Mouse (Mus musculus): ENCODE measurements around the gene Retn. TPM values are rescaled to one million over a fixed set of nuclear protein-coding genes. Genes with fewer than 3 reads are reported as not detected.

Gene Retn
- polyA plus RNA-seq, 1 experiment from 2014 or later: not detected

- peaks cover 7% of the 10 kb centered on the region; the same call in 1 of the 2 replicates for H3K4me1 ChIP-seq
- H3K27ac ChIP-seq: no peak overlapping the region
- H3K36me3 ChIP-seq: no peaks in the 10 kb centered on the region
- H3K4me2 ChIP-seq (replicated peaks): peak overlapping the region; percentile 85
- H3K9me3 ChIP-seq (replicated peaks): no peaks in the 10 kb centered on the region
- H3K9ac ChIP-seq: peak overlapping the region; percentile 59
- ATAC-seq (ENCODE audit: low FRiP score): no peak; the same call in 1 of the 2 replicates
- peaks cover 20% of the 10 kb centered on the region for H3K27me3 ChIP-seq
- peak overlapping the region; percentile 47 for H3K4me3 ChIP-seq
- WGBS: 19% methylated on average over 8 of the region's 8 CpGs
Observed at GRCm38 (mm10) chr8:3631478-3631875, 24.1 kb upstream of the Retn start.

GRCm38 (mm10) chr8:3645804-3646203 is 9.8 kb upstream of the Retn start:
- no peak for ATAC-seq (ENCODE audit: low FRiP score)
- WGBS: 29% methylated on average over 5 of the region's 5 CpGs
- Histone ChIP-seq H3K4me1 (no peaks in the 10 kb centered on the region), H3K9ac (no peak overlapping the region), H3K9me3 (replicated peaks) (no peaks in the 10 kb centered on the region), H3K4me2 (replicated peaks) (no peak overlapping the region), H3K4me3 (no peak overlapping the region), H3K27ac (no peak overlapping the region), H3K36me3 (no peaks in the 10 kb centered on the region), H3K27me3 (no peaks in the 10 kb centered on the region)

- ATAC-seq (ENCODE audit: low FRiP score): no peak
- no peaks in the 10 kb centered on the region for H3K9me3 ChIP-seq (replicated peaks)
Observed at GRCm38 (mm10) chr8:3646824-3647531, 8.6 kb upstream of the Retn start.

DNA sequence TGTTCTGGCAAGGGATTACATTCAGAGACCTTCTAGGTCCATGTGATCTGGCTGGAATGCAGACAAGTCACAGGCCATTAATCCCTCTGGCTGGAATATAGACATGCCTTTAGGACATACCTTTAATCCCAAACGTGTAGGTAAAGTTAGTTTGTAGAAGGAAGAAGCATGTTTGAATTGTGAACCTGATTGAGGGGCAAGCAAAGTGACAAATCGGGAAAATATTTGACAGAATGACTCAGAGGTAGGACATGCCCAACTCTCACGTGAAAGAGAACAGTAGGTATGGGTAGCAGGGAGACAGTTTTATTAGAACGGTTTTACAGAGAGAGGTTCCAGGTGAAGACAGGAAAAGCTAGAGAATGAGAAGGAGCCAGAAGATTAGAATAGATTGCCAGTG is 8.0 kb upstream of the Retn start:
- no peak overlapping the region for H3K9ac ChIP-seq
- no peak for ATAC-seq (ENCODE audit: low FRiP score)
- 77% methylated on average over 4 of the region's 4 CpGs for WGBS
- H3K27ac ChIP-seq: no peak overlapping the region
- H3K36me3 ChIP-seq: no peaks in the 10 kb centered on the region
- no peaks in the 10 kb centered on the region for H3K27me3 ChIP-seq
- no peaks in the 10 kb centered on the region for H3K9me3 ChIP-seq (replicated peaks)
- no peaks in the 10 kb centered on the region for H3K4me1 ChIP-seq
- no peak overlapping the region for H3K4me2 ChIP-seq (replicated peaks)
- no peak overlapping the region for H3K4me3 ChIP-seq

More at GRCm38 (mm10) chr8:3646824-3647531, 8.6 kb upstream of the Retn start:
- no peaks in the 10 kb centered on the region for H3K27me3 ChIP-seq
- no peak overlapping the region for H3K4me2 ChIP-seq (replicated peaks)
- H3K4me1 ChIP-seq: no peaks in the 10 kb centered on the region
- H3K9ac ChIP-seq: no peak overlapping the region
- H3K4me3 ChIP-seq: no peak overlapping the region
- H3K36me3 ChIP-seq: no peaks in the 10 kb centered on the region
- 84% methylated on average over 6 of the region's 6 CpGs for WGBS
- no peak overlapping the region for H3K27ac ChIP-seq

GRCm38 (mm10) chr8:3648268-3648667 is 7.3 kb upstream of the Retn start:
- H3K27me3 ChIP-seq: no peaks in the 10 kb centered on the region
- 64% methylated on average over 2 of the region's 2 CpGs for WGBS
- H3K36me3 ChIP-seq: no peaks in the 10 kb centered on the region

DNA sequence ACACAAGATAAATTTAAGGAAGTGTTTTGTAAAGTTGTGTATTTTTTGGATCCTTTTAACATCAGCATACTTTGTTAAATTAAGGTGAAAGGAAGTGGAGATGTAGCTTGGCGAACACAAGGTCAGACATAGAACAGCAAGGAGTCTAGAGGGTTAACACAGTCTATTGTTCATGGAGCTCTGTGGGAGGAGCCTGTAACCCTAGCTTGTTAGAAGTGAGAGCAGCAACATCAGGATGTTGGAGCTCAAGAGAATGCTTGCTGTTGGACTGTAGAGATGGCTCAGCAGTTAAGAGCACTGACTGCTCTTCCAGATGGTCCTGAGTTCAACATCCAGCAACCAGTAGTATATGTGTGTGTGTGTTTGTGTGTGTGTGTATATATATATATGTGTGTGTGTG is 6.6 kb upstream of the Retn start:
- 36% methylated on average over 1 of the region's 1 CpGs for WGBS
- H3K36me3 ChIP-seq: no peaks in the 10 kb centered on the region
- ATAC-seq (ENCODE audit: low FRiP score): no peak
- no peak overlapping the region for H3K27ac ChIP-seq
- no peaks in the 10 kb centered on the region for H3K27me3 ChIP-seq
- no peak overlapping the region for H3K4me3 ChIP-seq
- H3K9me3 ChIP-seq (replicated peaks): no peaks in the 10 kb centered on the region
- H3K9ac ChIP-seq: no peak overlapping the region
- H3K4me2 ChIP-seq (replicated peaks): no peak overlapping the region
- no peaks in the 10 kb centered on the region for H3K4me1 ChIP-seq

More at GRCm38 (mm10) chr8:3648268-3648667, 7.3 kb upstream of the Retn start:
- H3K27ac ChIP-seq: no peak overlapping the region
- H3K4me1 ChIP-seq: no peaks in the 10 kb centered on the region
- no peak overlapping the region for H3K4me2 ChIP-seq (replicated peaks)
- ATAC-seq (ENCODE audit: low FRiP score): no peak
- no peak overlapping the region for H3K9ac ChIP-seq
- no peaks in the 10 kb centered on the region for H3K9me3 ChIP-seq (replicated peaks)
- no peak overlapping the region for H3K4me3 ChIP-seq

DNA sequence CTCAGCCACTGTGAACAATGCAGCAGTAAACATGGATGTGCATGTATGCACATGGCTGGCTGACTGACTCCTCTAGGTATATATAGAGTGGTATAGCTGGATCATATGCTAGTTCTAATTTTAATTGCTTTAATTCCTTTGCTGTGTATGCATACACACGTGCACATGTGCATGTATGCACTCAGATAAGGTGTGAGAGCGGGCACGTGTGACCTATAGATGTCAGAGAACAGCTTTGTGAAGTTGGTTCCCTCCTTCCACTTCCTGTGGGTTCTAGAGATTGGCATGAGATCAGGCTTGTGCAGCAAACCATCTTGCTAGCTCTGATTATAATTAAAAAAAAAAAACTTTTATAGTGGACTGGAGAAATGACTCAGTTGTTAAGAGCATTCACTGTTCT is 2.7 kb upstream of the Retn start:
- ATAC-seq (ENCODE audit: low FRiP score): no peak
- Histone ChIP-seq H3K4me3 (no peak overlapping the region), H3K27ac (no peak overlapping the region), H3K9ac (no peak overlapping the region), H3K36me3 (no peaks in the 10 kb centered on the region), H3K27me3 (no peaks in the 10 kb centered on the region), H3K9me3 (replicated peaks) (no peaks in the 10 kb centered on the region), H3K4me1 (peaks cover 7% of the 10 kb centered on the region), H3K4me2 (replicated peaks) (no peak overlapping the region)
- WGBS: 66% methylated on average over 3 of the region's 3 CpGs

DNA sequence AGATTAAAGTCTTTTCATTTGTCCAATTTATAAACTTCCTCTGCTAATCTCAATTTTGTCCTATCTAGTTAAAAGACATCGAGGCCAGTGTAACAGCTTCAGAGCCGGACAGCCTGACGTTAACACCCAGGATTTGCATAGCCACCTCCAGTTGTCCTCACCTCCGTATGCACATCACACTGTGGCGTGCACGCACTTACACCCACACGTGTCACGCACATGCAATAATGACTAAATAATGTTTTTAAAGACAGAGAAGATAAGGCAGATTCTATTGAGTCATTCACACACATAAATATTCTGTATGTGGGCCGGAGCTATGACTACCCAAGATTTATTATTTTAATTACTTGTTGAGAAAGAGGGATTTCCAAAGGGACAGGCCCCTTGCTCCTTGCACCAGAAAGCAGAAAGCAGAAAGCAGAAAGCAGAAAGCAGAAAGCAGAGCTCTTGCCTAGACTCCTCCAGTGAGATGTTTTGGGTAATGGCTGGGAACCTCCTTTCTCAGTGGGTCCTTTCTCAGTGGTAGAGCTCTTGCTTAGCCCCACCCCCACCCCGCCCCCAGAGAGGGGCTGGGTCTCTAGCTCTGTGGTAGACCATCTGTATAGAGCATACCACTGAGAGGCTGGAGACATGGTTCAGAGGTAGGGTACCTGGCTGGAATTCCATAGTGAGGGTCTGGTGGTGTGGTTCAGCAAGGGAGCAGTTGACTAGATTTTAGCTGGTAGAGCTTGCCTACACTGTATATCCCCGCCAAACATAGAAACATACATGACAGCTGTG is 653 bp upstream of the Retn start:
- Histone ChIP-seq H3K9me3 (replicated peaks) (no peaks in the 10 kb centered on the region), H3K9ac (no peak overlapping the region), H3K36me3 (no peaks in the 10 kb centered on the region), H3K4me3 (no peak overlapping the region), H3K4me2 (replicated peaks) (no peak overlapping the region), H3K27me3 (no peaks in the 10 kb centered on the region), H3K4me1 (peaks cover 7% of the 10 kb centered on the region), H3K27ac (no peak overlapping the region)
- ATAC-seq (ENCODE audit: low FRiP score): peak; percentile 23; the same call in 1 of the 2 replicates
- WGBS: 74% methylated on average over 11 of the region's 11 CpGs

DNA sequence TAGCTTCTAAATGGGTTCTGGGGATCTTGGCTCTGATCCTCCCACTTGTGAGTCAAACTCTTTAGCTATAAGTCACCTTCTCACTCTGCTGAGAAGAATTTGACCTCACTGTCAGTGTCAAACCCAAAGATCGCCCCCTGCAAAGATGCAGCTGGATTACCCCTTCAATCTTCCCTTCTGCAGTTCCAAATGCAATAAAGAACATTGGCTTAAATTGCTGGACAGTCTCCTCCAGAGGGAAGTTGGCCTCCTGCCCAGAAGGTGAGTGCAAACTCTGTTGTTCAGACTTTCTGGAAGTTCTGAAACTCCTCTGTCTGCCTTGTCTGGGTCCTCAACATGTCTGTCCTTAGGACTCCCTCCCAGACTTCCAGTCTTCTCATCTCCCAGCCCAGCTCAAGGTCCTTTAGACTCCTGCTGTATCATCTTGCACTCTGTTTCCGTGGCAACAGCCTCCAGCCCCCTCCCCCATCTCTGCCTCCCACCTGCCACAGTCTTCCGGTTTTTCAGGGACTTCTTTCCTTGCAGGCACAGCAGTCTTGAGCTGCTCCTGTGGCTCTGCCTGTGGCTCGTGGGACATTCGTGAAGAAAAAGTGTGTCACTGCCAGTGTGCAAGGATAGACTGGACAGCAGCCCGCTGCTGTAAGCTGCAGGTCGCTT is 1.3 kb downstream of the Retn start:
- Histone ChIP-seq H3K4me1 (peaks cover 7% of the 10 kb centered on the region), H3K27me3 (no peaks in the 10 kb centered on the region), H3K9me3 (replicated peaks) (no peaks in the 10 kb centered on the region), H3K36me3 (no peaks in the 10 kb centered on the region), H3K9ac (peak overlapping the region; percentile 32; the same call in 1 of the 2 replicates), H3K4me3 (no peak overlapping the region), H3K27ac (no peak overlapping the region), H3K4me2 (replicated peaks) (peak overlapping the region; percentile 30)
- 25% methylated on average over 7 of the region's 7 CpGs for WGBS
- ATAC-seq (ENCODE audit: low FRiP score): no peak

DNA sequence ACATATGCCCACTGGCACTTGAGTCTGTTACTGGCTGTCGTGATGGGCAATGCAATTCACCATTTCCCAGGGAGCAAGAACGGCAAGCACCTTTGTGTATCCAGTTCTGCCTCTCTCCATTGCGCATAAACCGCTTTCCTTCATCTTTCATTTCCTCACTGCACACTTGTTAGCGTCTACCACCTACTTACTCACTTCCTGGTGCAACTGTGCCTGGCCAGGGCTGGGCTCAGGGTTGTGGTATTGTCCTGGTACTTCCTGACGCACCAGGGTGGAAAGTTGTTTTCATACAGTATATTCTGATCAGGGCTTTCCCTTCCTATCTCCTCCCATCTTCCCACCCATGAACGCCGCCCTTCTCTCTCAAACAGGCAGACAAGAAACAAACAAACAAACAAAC is 5.3 kb downstream of the Retn start:
- Histone ChIP-seq H3K4me3 (no peak overlapping the region), H3K27ac (no peak overlapping the region), H3K9me3 (replicated peaks) (no peaks in the 10 kb centered on the region; the same call in 1 of the 2 replicates), H3K4me2 (replicated peaks) (no peak overlapping the region), H3K27me3 (no peaks in the 10 kb centered on the region), H3K4me1 (peaks cover 7% of the 10 kb centered on the region), H3K36me3 (no peaks in the 10 kb centered on the region), H3K9ac (no peak overlapping the region)
- ATAC-seq (ENCODE audit: low FRiP score): no peak
- WGBS: 79% methylated on average over 8 of the region's 8 CpGs

DNA sequence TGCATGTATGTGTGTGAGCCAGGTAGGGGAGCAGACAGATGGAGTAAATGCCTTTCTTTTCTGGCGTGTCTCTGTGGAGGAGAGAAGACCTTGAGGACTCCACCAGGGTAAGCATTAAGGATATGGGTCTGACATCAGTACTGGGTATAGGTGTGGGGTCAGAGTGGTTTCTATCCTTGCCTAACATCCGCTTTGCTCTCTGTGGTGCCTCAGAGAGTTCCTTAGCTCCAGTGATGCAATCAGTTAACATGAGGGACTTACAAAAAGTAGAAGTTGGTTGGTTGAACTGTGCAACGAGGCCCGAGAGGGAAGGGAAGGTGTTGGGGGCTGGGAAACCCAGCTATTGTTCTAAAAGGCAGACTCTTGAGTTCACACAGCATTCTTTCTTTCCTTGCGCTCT is 8.8 kb downstream of the Retn start:
- Histone ChIP-seq H3K4me2 (replicated peaks) (no peak overlapping the region), H3K4me1 (no peaks in the 10 kb centered on the region), H3K9ac (no peak overlapping the region), H3K27me3 (no peaks in the 10 kb centered on the region; the same call in 1 of the 2 replicates), H3K4me3 (no peak overlapping the region), H3K27ac (no peak overlapping the region), H3K9me3 (replicated peaks) (no peaks in the 10 kb centered on the region; the same call in 1 of the 2 replicates), H3K36me3 (no peaks in the 10 kb centered on the region)
- 66% methylated on average over 4 of the region's 5 CpGs for WGBS
- no peak for ATAC-seq (ENCODE audit: low FRiP score)

DNA sequence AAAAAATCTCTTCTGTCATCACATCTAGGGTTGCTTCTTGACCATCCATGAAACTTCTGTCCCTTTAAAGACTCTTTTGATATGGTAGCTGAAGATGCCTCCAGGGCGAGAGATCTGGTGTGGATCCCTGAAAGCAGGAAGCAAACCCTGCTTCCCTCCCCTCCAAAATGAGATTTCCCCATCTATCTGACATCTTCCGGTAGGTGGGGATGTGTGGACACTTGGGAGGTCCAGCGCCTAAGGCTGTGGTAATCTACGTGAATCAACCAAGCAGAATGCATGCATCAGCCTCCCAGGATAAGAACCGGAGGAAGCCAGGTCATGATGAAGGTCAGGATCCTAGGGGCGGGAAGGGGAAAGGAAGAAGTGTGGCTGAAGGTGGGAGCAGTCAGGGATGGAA is 9.9 kb downstream of the Retn start, which contains the start of gene Mcemp1:
Gene Mcemp1 (plus strand): TSS at position 248 of the 400 bp plus-strand sequence.
- H3K4me3 ChIP-seq: no peak within 1 kb of the TSS

More for the DNA sequence above, 9.9 kb downstream of the Retn start, which contains the start of gene Mcemp1:
- H3K9me3 ChIP-seq (replicated peaks): no peaks in the 10 kb centered on the region; the same call in 1 of the 2 replicates
- H3K27me3 ChIP-seq: no peaks in the 10 kb centered on the region; the same call in 1 of the 2 replicates
- H3K9ac ChIP-seq: no peak within 1 kb of the TSS
- no peak within 1 kb of the TSS for H3K27ac ChIP-seq
- ATAC-seq (ENCODE audit: low FRiP score): no peak
- H3K36me3 ChIP-seq: no peaks in the 10 kb centered on the region
- 82% methylated on average over 6 of the region's 6 CpGs for WGBS
- H3K4me1 ChIP-seq: no peaks in the 10 kb centered on the region
- H3K4me2 ChIP-seq (replicated peaks): no peak within 1 kb of the TSS

Data from hindbrain, embryonic 12.5 days (tissue).